Mouse (Mus musculus) spleen, postnatal 4 days (tissue): ENCODE results near the gene Btg3.
"Not testable (repeated sequence)": the region's sequence is repeated elsewhere in the genome, so short reads cannot be mapped to it uniquely, and the experiment has no call there.

Experiments
- DNase-seq, 2 experiments: peaks; one replicate each; pipeline ENCODE4 v3.0.0; 2022; ENCODE audit warnings: low spot score in 2 of 2

Gene Btg3

DNA sequence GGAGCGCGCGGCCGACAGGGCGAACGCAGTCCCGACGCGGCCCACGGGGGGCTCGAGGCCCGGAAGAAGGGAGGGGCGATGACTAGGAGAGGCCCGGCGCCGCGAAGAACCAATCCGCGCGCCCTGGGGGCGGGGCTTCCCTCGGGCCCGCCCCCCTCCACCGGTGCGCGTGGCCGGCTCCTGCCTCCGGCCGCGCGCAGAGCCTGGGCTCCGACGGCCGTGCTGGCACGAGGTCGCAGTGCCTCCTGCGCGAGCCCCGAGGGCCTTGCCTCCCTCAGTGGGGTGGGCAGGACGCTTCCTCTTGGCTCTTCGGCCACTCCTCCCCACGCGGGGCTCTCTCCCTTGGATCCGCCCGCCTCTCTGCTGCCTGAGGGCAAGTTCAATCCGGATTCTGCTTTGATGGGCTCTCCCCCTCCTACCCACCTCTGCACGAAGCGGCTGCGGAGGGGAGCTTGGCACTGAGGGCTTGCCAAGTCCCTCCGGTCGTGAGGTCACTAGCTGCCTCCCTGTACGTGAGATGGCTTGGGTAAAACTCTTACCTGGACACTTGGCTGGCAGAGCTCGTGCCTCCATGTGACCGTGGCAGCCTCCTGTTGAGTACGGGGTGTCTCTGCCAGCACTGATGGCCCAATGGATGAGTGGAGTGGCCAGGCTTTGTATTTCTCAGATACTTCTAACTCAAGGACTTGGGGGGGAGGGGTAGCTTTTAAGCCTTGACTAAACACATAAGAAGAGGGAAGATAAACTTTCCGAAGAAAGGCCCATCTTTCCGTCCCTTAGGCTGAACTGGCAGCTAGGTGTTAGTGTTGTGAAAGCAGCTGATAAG is at the start of gene Btg3:
Gene Btg3 (minus strand): TSS at position 448 of the 826 bp plus-strand sequence.
- peak; percentile 88 to 95 for DNase-seq

DNA sequence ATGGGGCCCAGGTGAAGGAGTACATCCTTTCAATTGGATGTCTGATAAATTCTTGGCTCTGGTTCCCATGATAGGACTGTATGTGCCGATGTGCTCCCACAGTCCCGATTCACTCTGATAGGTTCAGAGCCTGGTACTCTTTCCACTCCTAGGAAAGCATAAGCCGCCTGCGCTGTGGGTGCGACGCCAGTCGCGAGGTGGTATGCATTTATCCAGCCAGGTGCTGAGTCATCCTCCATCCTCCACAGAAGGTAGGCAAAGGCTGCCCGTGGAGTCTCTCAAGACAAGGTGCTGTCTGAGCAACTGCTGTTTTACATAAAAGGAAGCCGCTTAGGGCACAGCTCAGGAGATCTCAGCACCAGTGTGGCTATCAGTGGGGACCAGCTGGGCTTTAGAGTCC is 40.7 kb upstream of the Btg3 start:
- DNase-seq, result no peak

DNA sequence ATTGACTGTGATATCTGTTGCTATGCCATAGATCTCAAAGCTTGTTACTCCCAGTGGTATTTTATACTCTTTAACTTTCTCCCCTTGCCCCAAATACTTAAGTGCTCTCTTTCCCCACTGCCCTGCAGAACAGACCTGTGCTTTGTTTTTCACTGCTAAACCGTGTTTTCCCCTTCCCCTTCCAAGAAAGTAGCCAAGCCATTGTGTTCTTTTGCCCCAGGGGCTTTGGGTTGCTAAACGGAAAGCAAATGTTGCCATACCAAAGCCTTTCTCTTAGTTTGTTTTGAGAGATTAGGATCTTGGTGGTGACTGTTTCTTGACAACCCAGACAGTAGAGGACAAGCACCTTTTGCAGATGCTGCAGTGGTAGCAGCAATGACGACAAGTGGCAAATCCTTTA is 39.5 kb upstream of the Btg3 start:
- DNase-seq, result no peak

DNA sequence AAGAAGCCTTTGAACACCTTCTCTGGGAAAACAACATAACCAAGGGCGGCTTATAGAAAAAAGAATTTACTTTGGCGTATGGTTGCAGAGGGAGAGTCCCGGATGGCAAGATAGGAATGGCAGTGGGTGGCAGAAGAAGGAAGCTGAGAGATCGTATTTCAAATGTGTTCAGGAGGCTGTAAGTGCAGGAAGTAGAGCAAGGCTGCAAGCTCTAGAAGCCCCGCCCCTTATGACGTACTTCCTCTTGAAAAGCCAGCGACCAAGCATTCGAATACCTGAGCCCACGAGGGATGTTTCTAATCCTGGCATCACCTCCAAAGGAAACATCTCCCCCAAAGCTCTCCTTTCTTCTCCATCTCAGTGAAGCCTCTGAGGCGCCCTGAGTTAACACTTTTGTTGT is 33.0 kb upstream of the Btg3 start:
- no peak for DNase-seq

DNA sequence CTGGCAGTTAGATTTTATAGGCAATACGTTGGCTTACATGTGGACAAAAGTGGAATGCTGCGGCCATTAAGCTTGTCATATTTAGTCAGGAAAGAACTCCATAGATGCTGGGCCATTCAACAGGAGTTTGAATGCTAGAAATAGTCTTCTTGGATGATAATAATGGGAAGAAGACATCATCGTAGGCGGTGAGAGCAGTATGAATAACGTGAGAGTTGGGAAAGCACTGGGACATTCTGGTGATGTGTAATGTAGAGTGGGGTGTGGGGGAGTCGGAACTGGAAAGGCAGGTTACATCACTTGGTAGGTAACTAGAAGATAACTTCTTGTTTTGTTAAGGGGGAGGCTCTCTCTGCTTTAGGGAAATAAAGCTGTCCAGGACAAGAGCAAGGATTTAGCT is 30.9 kb upstream of the Btg3 start:
- no peak for DNase-seq

DNA sequence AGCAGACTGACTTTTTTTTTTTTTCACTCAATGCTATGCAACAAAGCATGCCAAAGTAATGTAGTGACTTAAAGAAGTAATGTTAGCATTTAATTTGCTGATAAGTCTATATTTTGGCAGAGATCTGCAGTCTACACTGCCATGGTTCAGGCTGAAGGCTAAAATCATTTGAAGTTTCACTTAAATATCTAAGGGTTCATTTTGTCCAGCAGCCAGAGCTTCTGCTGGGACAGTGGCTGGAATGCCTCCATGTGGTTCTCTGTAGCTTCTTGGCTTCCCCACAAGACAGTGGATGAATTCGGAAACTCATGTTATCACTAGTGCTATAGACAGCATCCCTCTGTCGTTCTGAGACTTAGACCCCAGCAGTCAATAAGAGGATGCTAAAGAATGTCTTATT is 29.7 kb upstream of the Btg3 start:
- DNase-seq, result no peak

DNA sequence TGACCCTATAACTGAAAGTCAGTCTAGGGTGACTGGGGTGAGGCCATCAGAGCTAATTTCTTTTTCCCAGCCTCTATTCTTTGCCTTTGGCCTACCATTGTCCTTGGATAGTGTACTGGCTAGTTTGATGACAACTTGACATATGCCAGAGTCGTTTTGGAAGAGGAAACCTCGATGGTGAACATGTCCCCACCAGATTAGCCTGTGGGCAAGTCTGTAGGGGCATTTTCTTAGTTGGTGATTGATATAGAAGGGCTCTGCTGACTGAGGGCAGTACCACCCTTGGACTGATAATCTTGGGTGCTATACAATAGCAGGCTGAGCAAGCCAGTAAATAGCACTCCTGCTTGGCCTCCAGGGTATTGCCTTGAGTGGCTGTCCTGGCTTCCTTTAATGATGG is 25.3 kb upstream of the Btg3 start:
- no peak for DNase-seq

DNA sequence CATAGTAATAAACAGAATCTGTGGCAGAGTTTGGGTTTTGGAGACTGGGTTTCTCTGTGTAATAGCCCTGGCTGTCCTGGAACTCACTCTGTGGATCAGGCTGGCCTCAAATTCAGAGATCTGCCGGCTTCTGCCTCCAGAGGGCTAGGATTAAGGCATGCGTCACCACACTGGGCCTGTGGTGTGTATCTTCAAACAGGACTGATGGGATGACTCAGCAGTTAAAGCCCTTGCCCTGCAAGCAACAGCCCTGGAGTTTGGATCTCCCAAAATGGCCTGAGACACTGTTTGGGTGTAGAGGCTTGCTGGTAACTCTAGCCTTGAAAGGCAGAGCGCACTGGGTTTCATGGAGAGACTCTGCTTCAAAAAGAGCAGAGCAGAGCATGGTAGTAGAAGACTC is 22.4 kb upstream of the Btg3 start:
- no peak for DNase-seq

DNA sequence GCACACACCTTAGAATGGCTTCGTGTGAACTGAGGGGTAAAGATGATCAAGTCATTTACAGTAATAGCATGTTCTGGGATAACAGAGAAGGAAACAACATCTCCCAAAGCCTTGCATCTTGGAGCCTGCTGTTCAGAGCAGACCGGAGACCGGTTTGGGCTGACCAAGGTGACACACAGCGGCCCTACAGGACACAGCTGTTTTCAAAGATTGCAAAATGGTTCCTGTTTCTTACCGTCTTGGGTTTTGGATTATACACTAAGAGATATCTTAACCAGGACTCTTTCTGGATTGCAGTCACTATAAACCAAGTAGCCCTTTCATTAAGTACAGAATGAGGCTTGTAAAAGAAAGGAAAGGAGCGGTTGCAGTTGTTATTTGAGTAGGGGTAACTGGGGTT is 21.7 kb upstream of the Btg3 start:
- DNase-seq, result no peak

DNA sequence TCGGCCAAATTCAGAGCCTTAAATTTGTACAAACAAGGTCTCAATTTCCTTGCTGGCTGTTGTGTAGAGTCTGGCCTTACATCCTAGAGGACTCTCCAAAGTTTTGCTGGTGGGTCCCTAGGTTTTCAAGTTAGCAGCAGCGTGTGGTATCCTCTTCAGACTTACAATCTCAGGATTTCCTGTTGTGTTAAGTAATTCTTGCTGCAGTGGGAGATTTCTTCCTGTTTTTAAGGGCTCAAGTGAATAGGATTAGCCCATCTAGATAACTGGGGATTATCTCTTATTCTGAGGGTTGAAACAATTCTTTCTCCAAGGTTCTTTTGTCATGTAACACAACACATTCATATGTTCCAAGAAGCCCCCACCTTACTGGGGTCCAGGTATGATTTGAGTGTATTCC is 14.4 kb upstream of the Btg3 start:
- no peak for DNase-seq

DNA sequence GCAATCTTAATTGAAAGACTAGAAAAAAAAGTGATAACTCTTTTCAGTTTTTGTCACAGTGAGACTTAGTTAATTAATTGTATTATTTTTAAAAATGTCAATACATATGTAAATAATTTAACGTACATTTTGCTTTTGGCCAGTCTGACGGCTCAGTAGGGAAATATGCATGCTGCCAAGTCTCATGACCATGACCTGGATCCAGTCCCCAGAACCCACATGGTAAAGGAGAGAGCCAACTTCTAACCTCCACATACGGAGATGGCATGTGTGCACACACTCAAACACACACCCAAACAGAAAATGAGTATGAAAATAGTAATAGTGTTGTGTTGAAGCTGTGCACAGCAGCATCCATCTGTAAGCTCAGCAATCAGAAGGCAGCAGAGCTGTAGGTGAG is 13.0 kb upstream of the Btg3 start:
- DNase-seq, result no peak

DNA sequence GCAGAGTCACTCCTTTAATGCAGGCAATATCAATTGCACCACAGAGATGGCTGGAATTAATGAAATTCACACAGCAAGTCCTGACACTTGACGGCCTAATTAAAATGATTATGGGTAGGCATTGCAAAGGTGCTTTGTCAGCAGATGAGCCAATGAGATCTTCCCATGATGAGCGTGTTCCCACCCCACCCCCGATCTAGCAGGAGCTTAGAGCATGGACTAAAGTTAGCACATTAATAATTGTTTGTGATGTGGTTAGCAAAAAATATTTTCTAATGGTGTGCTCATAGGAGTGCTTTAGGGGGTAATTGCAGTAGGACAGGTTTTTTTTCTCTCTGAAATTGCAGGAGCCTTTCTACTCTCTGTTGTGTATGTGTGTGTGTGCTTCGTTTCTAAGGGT is 12.1 kb upstream of the Btg3 start:
- DNase-seq, result no peak

DNA sequence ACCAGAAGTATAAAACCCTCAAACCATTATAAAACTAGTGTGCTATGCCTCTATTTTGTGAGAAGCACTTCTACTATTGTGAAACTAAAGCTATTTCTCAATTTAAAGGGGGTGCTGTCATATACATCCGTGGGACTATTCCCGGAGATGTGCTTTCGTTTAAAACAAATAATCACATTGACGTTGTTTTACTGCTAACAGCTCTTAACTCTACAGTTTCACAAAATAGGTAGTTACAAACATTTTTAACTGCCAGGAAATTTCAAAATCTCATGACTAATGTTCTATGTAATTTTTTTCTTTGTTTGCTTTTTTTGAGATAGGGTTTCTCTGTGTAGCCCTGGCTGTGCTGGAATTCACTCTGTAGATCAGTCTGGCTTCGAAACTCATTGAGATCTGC is 1.5 kb upstream of the Btg3 start:
- DNase-seq, result no peak

DNA sequence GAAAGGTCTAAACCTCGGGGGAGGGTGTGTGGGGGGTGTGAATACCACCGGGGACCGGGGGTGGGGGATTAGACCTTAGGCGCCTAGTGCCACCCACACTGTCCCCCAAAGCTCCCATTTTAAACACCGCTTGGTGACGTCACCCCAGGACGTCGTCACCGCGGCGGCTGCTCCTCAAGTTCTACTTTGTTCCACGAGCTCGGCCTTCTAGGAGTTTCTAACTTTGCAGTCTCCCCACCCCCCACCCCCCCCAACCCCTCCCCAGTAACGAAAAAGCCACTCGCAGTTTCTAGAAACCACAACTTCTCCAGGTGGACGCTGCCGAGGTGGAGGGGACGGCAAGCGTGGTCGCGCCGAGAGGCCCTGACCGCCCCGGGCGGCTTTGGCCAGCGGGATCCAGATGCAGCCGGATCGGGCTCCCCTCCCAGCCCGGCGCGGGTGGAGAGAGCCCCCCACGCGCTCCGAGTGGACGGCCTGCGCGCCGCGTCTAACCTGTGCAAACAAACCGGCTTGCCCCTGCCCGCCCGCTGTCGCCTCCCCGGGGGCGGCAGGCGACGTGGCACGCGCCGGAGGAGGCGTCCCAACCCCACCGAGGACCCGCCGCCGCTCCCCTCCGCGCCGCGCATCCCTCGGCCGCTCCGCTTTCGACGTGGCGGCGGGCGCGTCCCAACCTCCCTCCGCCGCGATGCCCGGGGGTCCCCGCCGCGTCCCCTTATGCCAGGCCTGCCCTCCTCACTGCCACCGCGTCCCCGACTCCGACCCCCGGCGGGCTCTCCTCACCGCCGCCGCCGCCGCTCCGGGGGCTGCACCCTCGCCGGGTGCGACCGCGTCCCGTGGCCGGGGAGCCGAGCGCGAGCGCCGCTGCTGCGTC is 936 bp downstream of the Btg3 start:
- DNase-seq, result peak; percentile 58 to 85

DNA sequence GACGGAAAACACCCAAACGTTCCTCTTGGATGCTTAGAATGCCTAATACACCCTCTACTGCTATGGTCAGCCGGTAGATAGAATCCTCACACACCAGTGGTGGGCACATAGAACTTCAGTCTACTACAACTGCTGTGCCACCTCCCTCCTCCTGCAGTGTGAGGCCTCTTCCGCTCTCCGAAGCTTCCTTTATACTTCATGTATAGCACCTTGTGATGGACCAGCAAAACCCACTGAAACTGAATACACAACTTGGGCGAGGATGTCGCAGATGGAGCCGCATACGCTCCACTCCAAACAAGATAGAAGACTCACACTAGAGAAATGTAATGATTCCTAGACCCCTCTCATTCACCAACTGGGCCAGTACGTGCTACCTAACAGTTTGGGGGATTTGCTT is 1.8 kb downstream of the Btg3 start:
- no peak for DNase-seq

DNA sequence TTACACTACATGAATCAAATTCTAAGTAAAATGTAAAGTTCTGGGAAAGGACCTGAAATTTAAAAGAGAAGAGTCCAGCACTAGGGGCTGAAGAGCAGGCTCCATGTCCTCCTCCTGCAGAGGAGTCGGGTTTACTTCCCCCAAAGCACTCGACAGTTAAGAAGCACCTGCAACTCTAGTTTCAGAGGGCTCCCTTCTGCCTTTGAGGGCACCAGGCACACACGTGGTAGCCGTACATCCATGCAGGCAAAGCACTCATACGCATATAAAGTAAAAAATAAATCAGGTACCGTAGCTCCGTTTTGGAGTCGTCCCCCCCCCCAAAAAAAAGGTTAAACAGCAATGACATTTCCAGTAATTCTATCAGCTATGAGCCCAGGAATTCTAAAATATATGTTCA is 3.2 kb downstream of the Btg3 start:
- DNase-seq, result no peak

DNA sequence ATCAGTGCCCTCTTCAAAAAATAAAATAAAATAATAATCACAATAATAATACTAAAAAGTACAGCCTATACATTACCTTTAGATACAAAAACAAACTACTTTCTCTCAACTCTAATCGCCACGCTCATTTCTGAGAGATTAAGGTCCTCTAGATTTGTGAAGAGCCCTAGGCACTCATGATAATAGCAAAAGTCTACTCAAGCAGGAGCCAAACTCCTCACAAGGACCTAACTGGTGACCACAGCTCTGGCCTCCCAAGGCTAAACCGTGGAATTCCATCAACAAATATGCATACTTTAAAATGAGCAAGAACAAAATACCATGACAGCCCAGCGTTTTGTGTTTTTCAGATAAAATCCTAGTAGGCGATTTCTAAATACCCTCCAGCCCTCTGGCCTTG is 4.2 kb downstream of the Btg3 start:
- DNase-seq, result no peak

DNA sequence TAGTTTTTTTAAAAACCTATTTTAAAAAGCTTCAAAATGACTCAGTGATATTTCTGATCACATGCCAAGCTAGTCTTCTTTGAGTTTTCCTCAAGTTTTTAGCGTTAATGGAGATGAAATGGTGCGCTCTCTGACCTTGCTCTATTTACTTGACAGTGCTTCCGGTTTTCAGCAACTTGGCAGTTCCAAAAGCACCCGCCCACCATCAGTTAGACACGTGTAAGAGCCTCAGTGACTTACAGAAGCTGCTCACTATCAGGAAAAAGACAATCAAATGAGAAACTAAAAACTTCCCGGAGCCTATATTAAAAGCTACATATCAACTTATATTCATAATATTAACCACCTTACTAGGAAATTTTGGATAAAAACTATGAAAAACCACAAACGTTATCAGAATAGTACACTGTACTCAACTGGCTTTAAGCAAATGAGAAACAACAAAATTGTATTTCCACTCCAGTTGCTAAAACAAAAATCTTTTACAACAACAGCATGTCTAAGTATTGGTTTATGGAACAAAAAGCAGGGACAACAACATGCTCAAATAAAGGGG is 5.4 kb downstream of the Btg3 start:
- DNase-seq, result no peak

DNA sequence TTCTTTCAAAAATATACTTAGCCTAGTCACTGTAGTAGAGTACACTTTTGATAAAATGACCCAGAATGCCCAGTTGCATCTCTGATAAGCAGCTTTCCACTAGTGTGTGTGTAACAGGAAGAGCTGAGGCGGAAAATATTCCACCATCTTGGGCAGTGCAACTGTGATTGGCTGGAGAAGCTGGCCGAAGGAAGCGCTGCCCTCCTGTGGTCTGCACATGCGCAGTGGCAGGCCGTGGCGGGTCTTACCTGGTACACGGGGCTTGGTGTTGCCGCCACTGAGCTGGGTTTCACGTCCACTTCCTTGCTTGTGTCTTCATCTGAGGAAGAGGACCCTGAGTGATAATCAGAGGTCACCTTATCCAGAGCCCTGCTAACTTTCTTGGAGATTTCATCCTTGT is 12.4 kb downstream of the Btg3 start:
- DNase-seq, result not testable (repeated sequence)

DNA sequence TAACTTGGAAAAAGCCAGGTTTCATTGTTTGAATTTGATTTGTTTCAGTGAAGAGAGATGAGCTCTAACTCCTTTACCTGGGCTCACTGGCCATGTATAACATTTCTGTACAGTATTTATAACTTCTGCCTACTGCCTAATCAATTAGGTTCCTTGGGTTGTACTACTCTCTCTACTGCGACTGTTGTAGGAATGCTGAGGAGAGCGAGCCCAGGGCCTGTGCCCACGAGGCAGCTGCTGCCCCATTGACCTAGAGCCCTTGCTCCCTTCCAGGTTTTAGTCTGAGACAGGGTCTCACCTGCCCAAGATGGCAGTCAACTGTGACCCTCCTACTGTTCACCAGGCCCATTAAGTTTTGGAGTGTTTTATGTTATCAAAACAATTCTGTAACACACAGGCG is 15.5 kb downstream of the Btg3 start:
- no peak for DNase-seq

DNA sequence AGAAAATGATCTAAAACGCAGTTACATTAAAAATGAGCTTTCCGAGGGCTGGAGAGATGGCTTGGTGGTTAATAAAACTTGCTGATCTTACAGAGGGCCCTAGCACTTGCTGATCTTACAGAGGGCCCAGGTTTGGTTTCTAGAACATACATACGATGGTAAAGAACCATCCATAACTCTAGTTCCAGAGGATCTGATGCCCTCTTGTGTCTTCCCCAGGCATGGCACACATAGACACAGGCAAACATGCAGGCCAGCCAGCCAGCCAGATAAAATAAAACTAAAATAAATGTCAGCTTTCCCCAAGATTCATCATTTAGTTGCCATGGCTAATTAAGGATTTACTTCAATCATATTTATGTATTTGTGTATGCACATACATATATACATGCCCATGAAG is 19.2 kb downstream of the Btg3 start:
- DNase-seq, result no peak

DNA sequence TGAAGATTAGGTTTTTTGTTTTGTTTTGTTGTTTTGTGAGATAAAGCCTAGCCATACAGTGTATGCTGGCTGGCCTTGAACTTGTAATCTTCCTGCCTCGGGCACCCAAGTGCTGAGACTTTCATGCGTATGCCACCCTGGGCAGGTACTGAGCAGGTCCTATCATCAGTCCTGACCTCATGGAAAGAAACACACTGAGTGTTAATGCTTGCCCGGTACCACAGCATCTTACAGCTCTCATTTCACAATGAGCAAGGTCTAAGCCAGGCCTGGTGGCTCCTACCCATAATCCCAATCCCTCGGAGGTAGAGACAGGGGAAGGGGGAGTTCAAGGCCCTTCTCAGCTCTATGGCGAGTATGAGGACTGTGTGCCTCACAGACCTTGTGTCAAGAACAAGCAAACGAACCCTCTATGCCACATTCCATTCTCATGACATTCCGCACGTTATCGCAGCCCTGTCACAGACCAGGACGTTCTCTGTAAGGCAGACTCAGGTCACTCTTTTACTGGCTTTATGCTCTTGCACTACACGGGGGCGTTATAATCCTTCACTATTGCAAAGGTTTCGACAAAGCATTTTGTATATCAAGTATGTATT is 29.6 kb downstream of the Btg3 start:
- DNase-seq, result peak in 1 of 2 experiments; percentile 48
